Mouse (Mus musculus) cerebellum, adult 9-10 months (tissue): ENCODE measurements around the gene Vmn1r200.
"Not testable (repeated sequence)": the region's sequence is repeated elsewhere in the genome, so short reads cannot be mapped to it uniquely, and the experiment has no call there.

Experiments
- DNase-seq: peaks from one replicate; pipeline ENCODE4 v3.0.0; 2022

The Vmn1r200 gene

GRCm38 (mm10) chr13:22390073-22390472, at the start of gene Vmn1r200:
Gene Vmn1r200, plus strand, starts transcription at chr13:22390373.
- no peak for DNase-seq

GRCm38 (mm10) chr13:22350064-22350463, 40.1 kb upstream of the Vmn1r200 start, which contains the start of gene Vmn1r198:
Gene Vmn1r198, plus strand, starts transcription at chr13:22350364.
- no peak for DNase-seq

GRCm38 (mm10) chr13:22350813-22351212, 39.4 kb upstream of the Vmn1r200 start:
- no peak for DNase-seq

GRCm38 (mm10) chr13:22379518-22379917, 10.7 kb upstream of the Vmn1r200 start, which contains the start of gene Vmn1r199:
Gene Vmn1r199, plus strand, starts transcription at chr13:22379818.
- no peak for DNase-seq

GRCm38 (mm10) chr13:22381128-22381527, 9.0 kb upstream of the Vmn1r200 start:
- not testable (repeated sequence) for DNase-seq

- DNase-seq = no peak
Observed at GRCm38 (mm10) chr13:22383401-22383800, 6.8 kb upstream of the Vmn1r200 start.

GRCm38 (mm10) chr13:22387050-22387449, 3.1 kb upstream of the Vmn1r200 start:
- no peak for DNase-seq

- no peak for DNase-seq
Observed at GRCm38 (mm10) chr13:22402978-22403377, 12.8 kb downstream of the Vmn1r200 start.
